Mouse (Mus musculus) forebrain, embryonic 10.5 days (tissue): ENCODE measurements at regions not wholly inside any gene's neighbourhood (a gene's known extent, or its start where the extent isn't known, plus 50 kb on each side); places are given as distances from the start of the nearest gene placed in this dataset.
A peak's percentile ranks its signal among the peaks of the same experiment; 100 is the strongest.

Source experiments
- DNase-seq: peaks from one replicate; pipeline ENCODE4 v3.0.0-alpha.2; 2017; ENCODE audit warnings: low spot score; ENCODE audit errors: extremely low spot score
- H3K27ac ChIP-seq: fragments of 300-500 bp; sonication (generic); 2 replicates; pipeline ENCODE4 v1.5.1; 2016; ENCODE audit warnings: mild to moderate bottlenecking
- H3K27me3 ChIP-seq: fragments of 300-500 bp; sonication (generic); 2 replicates; pipeline ENCODE4 v1.6.1; 2016; ENCODE audit warnings: mild to moderate bottlenecking; ENCODE audit not compliant: poor library complexity, severe bottlenecking
- H3K36me3 ChIP-seq: fragments of 300-500 bp; sonication (generic); replicated peaks from 2 replicates; pipeline ENCODE4 v1.6.1; 2016; ENCODE audit warnings: mild to moderate bottlenecking, moderate library complexity
- H3K4me1 ChIP-seq: fragments of 300-500 bp; sonication (generic); 2 replicates; pipeline ENCODE4 v1.6.1; 2016
- H3K4me3 ChIP-seq: fragments of 300-500 bp; sonication (generic); 2 replicates; pipeline ENCODE4 v1.5.1; 2016; ENCODE audit warnings: mild to moderate bottlenecking, moderate library complexity
- H3K9me3 ChIP-seq: fragments of 300-500 bp; sonication (generic); 2 replicates; pipeline ENCODE4 v1.6.1; 2016; ENCODE audit warnings: mild to moderate bottlenecking, moderate library complexity
- WGBS: fragments of 180-500 bp; shearing (Covaris S2); methylation state at CpG from one replicate; pipeline ENCODE4 v1.1.7; 2016; 5-methylcytosine and 5-hydroxymethylcytosine counted together

DNA sequence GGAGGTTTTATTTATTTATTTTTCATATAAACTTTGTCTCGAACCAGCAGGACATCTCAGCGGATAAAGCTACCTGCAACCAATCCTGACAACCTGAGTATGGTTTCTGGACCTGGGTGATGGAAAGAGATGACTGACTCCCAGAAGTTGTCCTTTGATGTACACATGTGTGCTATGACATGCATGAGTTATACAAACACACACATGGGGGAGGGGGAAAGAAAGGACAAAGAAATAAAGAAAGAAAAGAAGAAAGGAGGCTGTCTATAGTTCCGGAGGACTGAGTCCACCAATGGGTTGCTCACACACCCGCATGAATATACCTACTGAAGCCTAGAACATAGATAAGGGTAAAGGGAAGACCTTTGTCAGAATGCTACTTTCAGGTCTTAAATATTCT, 295.0 kb downstream of the Etaa1 start:
- H3K36me3 ChIP-seq: no peaks in the 10 kb centered on the region
- H3K4me3 ChIP-seq: no peak overlapping the region
- H3K27me3 ChIP-seq: no peaks in the 10 kb centered on the region
- H3K9me3 ChIP-seq: no peaks in the 10 kb centered on the region
- 91% methylated on average over 4 of the region's 4 CpGs for WGBS
- H3K27ac ChIP-seq: no peak overlapping the region
- H3K4me1 ChIP-seq: no peaks in the 10 kb centered on the region
- no peak for DNase-seq

DNA sequence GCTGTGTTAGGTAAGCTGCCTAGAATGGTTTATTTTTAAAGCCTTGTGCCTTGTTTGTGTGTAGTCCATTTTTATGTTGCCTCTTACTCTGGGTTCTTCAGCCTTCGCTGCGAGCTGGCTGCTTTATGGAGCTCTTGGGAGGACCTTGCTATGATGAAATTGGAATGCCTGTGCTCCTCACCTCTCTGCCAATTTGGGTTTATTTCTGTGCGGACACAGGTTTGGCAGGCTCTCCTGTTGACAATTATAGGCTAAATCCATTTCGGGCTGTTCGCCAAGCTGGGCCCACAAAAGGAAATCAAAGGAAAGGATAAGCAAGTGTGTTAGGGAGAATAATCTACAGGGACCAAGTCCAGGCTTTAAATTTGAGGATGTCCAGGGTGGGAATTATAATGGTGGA, 289.8 kb downstream of the Etaa1 start:
- no peaks in the 10 kb centered on the region for H3K9me3 ChIP-seq
- no peak overlapping the region for H3K27ac ChIP-seq
- no peaks in the 10 kb centered on the region for H3K27me3 ChIP-seq
- no peak for DNase-seq
- no peaks in the 10 kb centered on the region for H3K4me1 ChIP-seq
- H3K4me3 ChIP-seq: no peak overlapping the region
- H3K36me3 ChIP-seq: no peaks in the 10 kb centered on the region
- 87% methylated on average over 5 of the region's 5 CpGs for WGBS

DNA sequence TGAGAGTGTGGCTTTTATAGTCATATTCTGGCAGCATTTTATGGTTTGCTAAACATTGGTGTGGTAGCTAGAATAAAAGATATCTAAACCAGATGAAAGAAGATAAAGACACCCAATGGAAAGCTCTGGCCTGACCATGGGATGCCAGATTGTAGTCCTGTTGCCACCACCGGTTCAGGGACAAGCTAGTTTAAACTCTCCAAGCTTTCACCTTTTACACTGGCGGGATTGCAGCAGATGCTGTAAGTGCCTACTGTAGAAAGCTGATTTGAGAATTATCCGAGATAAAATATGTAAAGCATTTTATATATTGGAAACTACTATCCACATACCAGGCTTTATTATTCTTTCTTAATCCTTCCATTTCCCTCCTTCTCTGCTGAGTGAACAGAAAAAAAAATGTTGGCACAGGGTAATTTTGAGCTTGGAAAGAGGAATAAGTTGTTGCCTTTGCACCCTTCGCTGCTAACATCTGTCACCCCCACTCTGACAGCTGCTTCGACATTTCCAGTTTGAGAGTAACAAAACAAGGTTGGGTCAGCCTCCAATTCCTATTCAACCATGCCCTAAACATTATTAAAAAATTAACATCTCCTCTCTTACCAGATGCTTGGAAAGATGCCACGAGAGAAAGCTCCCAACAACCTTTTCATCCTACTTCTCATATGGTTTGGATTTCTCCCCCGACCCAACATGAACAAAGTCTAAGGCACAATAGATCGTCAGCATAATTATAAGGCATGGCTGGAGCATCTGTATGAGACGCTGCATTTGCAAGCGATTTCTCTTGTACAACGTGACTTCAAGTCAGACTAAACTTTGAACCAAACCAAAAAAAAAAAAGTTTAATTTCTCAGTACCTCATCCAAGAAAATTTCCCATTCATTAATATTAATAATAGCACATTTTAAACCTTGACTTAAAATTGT, 287.8 kb downstream of the Etaa1 start:
- Histone ChIP-seq H3K27ac (no peak overlapping the region), H3K27me3 (no peaks in the 10 kb centered on the region), H3K4me3 (no peak overlapping the region), H3K9me3 (no peaks in the 10 kb centered on the region), H3K36me3 (no peaks in the 10 kb centered on the region), H3K4me1 (no peaks in the 10 kb centered on the region)
- 92% methylated on average over 11 of the region's 11 CpGs for WGBS
- DNase-seq: no peak

DNA sequence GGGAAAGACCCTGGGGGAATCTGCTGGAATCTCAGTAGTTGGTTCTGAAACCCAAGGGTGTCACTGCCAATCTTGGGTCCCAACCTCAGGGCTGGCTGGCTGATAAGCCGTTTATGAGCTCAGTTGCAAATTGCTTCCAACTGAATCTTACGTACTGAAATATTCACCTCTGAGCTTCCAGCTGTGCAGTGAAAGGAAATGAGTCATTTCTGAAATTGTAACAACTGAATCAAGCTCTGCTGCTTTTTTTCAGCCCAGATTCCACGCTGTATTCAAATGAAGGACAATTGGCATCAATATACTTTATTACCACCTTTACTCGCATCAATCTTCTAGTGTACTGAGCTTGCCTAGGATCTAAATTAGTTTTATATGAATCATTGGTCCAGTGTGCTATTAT, 272.7 kb downstream of the Etaa1 start:
- Histone ChIP-seq H3K27me3 (no peaks in the 10 kb centered on the region), H3K27ac (no peak overlapping the region), H3K36me3 (no peaks in the 10 kb centered on the region), H3K9me3 (peaks cover 4% of the 10 kb centered on the region; the same call in 1 of the 2 replicates), H3K4me1 (peaks cover 5% of the 10 kb centered on the region; the same call in 1 of the 2 replicates), H3K4me3 (no peak overlapping the region)
- no peak for DNase-seq
- 89% methylated on average over 4 of the region's 4 CpGs for WGBS

DNA sequence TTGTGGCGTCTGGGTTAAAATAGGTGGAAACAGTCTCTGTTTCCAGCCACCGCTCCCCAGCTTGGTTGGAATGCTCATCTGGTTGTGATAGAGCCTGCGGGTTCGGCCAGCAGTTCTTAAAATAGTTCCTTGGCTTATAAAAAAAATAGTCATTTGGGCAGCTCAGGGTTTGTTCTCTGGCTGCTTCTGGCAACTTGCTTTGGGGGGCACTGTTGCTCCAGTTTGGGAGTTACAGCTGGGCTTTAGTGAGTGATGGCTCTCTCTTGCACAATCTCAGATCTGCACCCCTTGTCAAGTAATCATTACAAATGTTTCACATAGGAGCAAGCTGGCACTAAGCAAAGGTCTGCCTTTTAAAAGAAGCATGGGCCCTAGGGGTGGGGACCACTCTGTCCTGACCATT, 268.0 kb downstream of the Etaa1 start:
- no peak overlapping the region for H3K4me3 ChIP-seq
- peaks cover 4% of the 10 kb centered on the region; the same call in 1 of the 2 replicates for H3K9me3 ChIP-seq
- WGBS: 48% methylated on average over 4 of the region's 4 CpGs
- H3K27ac ChIP-seq: no peak overlapping the region
- H3K27me3 ChIP-seq: no peaks in the 10 kb centered on the region
- DNase-seq: peak; percentile 36
- no peaks in the 10 kb centered on the region for H3K36me3 ChIP-seq
- peaks cover 12% of the 10 kb centered on the region for H3K4me1 ChIP-seq

DNA sequence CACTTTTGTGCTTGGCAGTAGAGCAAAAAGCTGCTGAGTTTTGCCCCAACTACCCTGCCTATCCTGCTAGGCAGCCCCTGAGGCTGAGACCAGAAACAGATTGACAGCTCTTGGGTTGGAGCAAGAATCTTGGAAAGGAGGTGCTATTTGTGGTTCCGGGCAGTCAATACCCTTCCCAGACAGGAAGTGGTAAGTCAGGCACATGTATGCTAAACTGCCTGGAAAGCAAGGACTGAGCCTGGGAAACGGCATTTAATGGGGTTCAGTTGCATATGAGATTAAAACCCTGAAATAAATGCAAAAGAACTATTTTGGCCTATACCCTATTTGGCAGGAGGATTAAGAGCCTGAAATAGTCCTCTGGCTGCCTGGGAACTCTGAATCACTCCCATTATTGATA, 266.9 kb downstream of the Etaa1 start:
- 70% methylated on average over 2 of the region's 2 CpGs for WGBS

DNA sequence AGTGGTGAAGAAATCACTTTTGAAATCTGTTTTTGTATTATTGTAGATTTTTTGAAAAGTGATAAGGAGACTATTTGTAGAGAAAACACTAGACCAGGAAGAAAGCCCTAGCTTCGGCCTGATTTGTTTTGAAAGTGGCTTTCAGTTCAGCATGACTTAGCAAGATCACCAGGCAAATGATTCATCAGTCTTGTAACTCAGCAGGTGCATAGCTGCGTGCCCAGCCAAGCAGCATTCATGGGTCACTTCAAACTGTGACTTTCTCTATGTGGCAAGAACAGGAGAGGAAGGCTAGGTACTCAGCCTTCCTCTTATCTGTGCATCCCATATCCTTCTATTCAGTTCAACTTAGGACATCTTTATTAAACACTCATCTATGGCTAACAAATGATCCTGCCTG, 259.5 kb downstream of the Etaa1 start:
- H3K36me3 ChIP-seq: no peaks in the 10 kb centered on the region
- no peaks in the 10 kb centered on the region for H3K9me3 ChIP-seq
- H3K4me3 ChIP-seq: no peak overlapping the region
- DNase-seq: no peak
- no peaks in the 10 kb centered on the region for H3K27me3 ChIP-seq
- no peaks in the 10 kb centered on the region for H3K4me1 ChIP-seq
- 50% methylated on average over 2 of the region's 2 CpGs for WGBS
- H3K27ac ChIP-seq: no peak overlapping the region

More for the DNA sequence above, 266.9 kb downstream of the Etaa1 start:
- Histone ChIP-seq H3K27ac (no peak overlapping the region), H3K9me3 (peaks cover 4% of the 10 kb centered on the region; the same call in 1 of the 2 replicates), H3K27me3 (no peaks in the 10 kb centered on the region), H3K4me3 (no peak overlapping the region), H3K4me1 (peaks cover 12% of the 10 kb centered on the region), H3K36me3 (no peaks in the 10 kb centered on the region)
- no peak for DNase-seq

DNA sequence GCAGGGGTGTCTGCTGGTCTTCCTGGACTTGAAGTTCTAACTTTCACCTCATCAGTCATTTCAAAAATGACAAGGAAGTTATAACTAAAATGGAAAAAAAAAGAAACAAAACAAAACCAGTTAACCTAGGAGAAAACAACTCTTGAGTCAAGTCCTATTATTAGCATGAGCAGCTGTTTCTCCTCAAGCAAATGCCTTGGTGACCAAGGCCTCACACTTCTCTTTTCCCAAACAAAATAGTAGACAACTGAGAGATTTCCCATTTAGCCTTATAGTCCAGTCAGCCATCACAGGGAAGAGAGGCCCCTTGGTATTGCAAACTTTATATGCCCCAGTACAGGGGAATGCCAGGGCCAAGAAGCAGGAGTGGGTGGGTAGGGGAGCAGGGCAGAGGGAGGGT, 244.9 kb downstream of the Etaa1 start:
- Histone ChIP-seq H3K4me1 (no peaks in the 10 kb centered on the region), H3K36me3 (no peaks in the 10 kb centered on the region), H3K4me3 (no peak overlapping the region), H3K9me3 (no peaks in the 10 kb centered on the region), H3K27me3 (no peaks in the 10 kb centered on the region), H3K27ac (no peak overlapping the region)
- DNase-seq: no peak

DNA sequence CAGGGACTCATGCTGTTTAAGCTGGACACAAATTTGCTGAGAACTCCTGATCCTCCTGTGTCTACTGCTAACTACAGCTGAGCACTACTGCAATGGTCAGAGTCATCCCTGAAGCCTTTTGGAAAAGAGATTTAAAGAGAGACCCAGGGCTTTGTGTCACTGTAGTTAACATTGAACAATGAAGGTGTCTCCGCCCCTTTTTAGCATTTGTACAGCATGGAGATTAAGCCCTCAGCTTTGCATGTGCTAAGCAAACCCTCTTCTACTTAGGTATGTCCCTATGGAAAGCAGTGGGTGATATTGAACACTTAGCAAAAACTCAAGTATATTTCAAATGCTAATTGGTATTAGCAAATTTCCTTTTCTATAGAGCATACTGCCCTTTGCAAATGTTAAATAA, 231.6 kb downstream of the Etaa1 start:
- DNase-seq: no peak
- Histone ChIP-seq H3K4me3 (no peak overlapping the region), H3K4me1 (0 out of 2 replicates have a peak, but pooled peaks cover 2% of the 10 kb centered on the region), H3K9me3 (no peaks in the 10 kb centered on the region), H3K27me3 (no peaks in the 10 kb centered on the region), H3K36me3 (no peaks in the 10 kb centered on the region), H3K27ac (no peak overlapping the region)
- 79% methylated on average over 1 of the region's 1 CpGs for WGBS

DNA sequence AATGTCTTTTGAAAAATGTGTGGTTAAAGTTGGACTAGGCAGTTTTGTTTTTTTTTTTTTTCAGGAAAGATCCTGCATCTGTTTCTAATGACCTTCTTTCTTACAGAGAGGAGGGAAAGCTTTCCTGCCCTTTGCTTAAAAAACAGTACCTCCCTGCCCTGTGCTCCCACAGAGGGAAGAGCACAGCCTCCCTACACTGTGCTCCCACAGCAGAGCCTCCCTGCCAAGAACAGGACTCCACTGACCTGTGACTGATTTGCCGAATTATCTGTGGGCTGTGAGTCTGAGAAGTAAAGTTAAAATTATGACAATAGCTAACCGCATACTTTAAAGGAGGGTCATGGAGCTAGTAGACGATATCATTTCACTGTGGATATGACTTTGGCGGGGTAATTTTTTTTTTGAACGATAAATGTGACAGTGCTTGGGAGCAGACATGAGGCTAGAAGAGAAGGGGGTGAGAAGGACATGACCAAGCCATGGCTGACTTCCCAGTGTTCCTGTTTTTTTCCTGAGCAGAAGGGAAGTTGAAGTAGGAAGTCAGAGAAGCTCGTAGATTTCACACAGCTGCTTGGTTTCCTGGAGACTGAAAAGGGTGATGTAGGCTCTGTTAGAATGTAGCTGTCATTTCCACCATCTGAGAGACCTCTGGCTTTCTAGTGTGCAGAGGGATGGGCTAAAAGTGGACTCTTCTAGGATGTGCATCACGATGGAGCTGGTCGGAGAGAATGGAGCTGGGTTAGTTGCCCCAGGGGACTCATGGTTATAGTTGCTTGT, 226.2 kb downstream of the Etaa1 start:
- no peaks in the 10 kb centered on the region for H3K27me3 ChIP-seq
- 0 out of 2 replicates have a peak, but pooled peaks cover 2% of the 10 kb centered on the region for H3K4me1 ChIP-seq
- H3K9me3 ChIP-seq: no peaks in the 10 kb centered on the region
- DNase-seq: no peak
- H3K4me3 ChIP-seq: no peak overlapping the region
- H3K36me3 ChIP-seq: no peaks in the 10 kb centered on the region
- 83% methylated on average over 8 of the region's 8 CpGs for WGBS
- no peak overlapping the region for H3K27ac ChIP-seq

DNA sequence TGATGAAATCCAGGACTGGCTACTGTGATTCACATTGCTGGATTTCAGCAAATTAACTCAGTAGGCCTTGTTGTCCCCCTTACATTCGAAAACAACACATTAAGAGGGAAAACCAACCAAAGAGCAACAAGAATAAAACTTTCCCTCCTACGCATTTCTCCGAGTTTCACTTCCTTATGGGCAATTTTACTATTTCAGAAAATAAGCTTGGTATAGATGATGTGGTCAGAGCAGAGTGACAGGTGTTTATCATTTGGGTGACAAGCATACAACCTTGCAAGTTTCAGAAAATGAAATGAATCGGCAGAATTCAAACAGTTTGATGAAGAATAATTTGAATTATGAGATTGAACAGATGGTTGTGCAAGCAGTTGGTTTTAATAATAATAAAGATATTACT, 220.6 kb downstream of the Etaa1 start:
- Histone ChIP-seq H3K4me3 (no peak overlapping the region), H3K36me3 (no peaks in the 10 kb centered on the region), H3K27me3 (no peaks in the 10 kb centered on the region), H3K4me1 (no peaks in the 10 kb centered on the region), H3K27ac (no peak overlapping the region), H3K9me3 (no peaks in the 10 kb centered on the region)
- 92% methylated on average over 4 of the region's 4 CpGs for WGBS
- no peak for DNase-seq

DNA sequence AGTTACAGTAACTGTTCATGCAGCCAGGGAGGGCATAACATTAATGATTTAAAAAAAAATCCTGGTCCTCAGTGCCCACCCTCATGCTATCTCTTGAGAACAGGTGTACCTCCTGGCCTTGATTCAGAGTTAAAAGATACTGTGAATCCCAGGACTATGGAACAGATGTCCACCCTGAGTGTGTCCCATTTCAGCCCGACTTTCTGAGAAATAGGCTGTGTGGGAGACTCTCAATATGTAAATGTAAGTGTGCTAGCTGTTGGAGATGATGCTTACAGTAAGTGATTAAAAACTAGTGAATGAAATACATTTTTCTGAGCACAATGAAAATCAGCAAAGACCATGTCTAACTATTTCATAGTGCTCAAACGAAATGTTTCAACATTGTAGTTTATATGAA, 219.2 kb downstream of the Etaa1 start:
- DNase-seq: no peak
- 76% methylated on average over 2 of the region's 2 CpGs for WGBS

DNA sequence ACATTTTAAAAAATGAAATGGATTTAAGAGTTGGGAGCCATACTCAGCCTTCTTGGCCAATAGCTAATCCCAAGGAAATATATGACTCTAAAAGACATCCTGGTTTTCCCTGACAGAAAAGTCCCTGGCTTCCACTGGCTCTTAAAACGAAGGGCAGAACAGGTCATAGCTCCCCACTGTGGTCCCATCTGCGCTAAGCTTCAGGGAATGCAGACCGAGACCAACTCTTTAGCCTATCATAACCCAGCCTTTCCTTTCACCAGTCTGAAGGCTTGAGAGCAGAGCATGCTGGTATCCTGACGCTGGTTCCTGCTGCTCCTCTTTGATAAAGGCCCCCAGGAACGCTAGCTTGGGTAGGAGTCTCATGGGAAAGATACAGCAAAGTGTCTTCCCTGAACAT, 214.8 kb downstream of the Etaa1 start:
- H3K27ac ChIP-seq: no peak overlapping the region
- H3K4me3 ChIP-seq: no peak overlapping the region
- 43% methylated on average over 5 of the region's 5 CpGs for WGBS
- DNase-seq: no peak
- H3K4me1 ChIP-seq: no peaks in the 10 kb centered on the region
- no peaks in the 10 kb centered on the region for H3K36me3 ChIP-seq
- H3K27me3 ChIP-seq: no peaks in the 10 kb centered on the region
- H3K9me3 ChIP-seq: no peaks in the 10 kb centered on the region

More for the DNA sequence above, 219.2 kb downstream of the Etaa1 start:
- H3K27ac ChIP-seq: no peak overlapping the region
- no peaks in the 10 kb centered on the region for H3K36me3 ChIP-seq
- no peaks in the 10 kb centered on the region for H3K4me1 ChIP-seq
- H3K9me3 ChIP-seq: no peaks in the 10 kb centered on the region
- H3K27me3 ChIP-seq: no peaks in the 10 kb centered on the region
- H3K4me3 ChIP-seq: no peak overlapping the region
